Mouse (Mus musculus) forebrain, embryonic 11.5 days (tissue): ENCODE data around the gene Ptcd3. TPM values are rescaled to one million over a fixed set of nuclear protein-coding genes. Genes with fewer than 3 reads are reported as not detected.
A peak's percentile ranks its signal among the peaks of the same experiment; 100 is the strongest.
"Not testable (repeated sequence)": the region's sequence is repeated elsewhere in the genome, so short reads cannot be mapped to it uniquely, and the experiment has no call there.

Experiments
- ATAC-seq: fragments of 200-750 bp; cut with Nextera tagmentation; replicated peaks from 2 replicates; pipeline ENCODE4 v1.8.0; 2017; ENCODE audit warnings: moderate TSS enrichment; ENCODE audit not compliant: low FRiP score
- DNase-seq: peaks from one replicate; pipeline ENCODE4 v3.0.0-alpha.2; 2017; ENCODE audit warnings: low spot score
- H3K27ac ChIP-seq: fragments of 300-500 bp; sonication (generic); 2 replicates; pipeline ENCODE4 v1.5.1; 2014; ENCODE audit warnings: low read depth, low read length
- H3K27me3 ChIP-seq: fragments of 300-500 bp; sonication (generic); 2 replicates; pipeline ENCODE4 v1.6.1; 2014; ENCODE audit warnings: mild to moderate bottlenecking, low read length, mixed read lengths; ENCODE audit not compliant: control insufficient read depth, insufficient read depth
- H3K36me3 ChIP-seq: fragments of 300-500 bp; sonication (generic); 2 replicates; pipeline ENCODE4 v1.6.1; 2014; ENCODE audit warnings: mild to moderate bottlenecking, low read length, moderate library complexity, mixed read lengths; ENCODE audit not compliant: control insufficient read depth, insufficient read depth
- H3K4me1 ChIP-seq: fragments of 300-500 bp; sonication (generic); replicated peaks from 2 replicates; pipeline ENCODE4 v1.6.1; 2014; ENCODE audit warnings: low read length, mixed read lengths; ENCODE audit not compliant: control insufficient read depth, insufficient read depth
- H3K4me2 ChIP-seq: fragments of 300-500 bp; sonication (generic); 2 replicates; pipeline ENCODE4 v1.6.1; 2014; ENCODE audit warnings: low read depth, mild to moderate bottlenecking, low read length, moderate library complexity, mixed read lengths; ENCODE audit not compliant: severe bottlenecking
- H3K4me3 ChIP-seq: fragments of 300-500 bp; sonication (generic); 2 replicates; pipeline ENCODE4 v1.5.1; 2014; ENCODE audit warnings: low read depth, low read length
- H3K9ac ChIP-seq: fragments of 300-500 bp; sonication (generic); 2 replicates; pipeline ENCODE4 v1.6.1; 2014; ENCODE audit warnings: low read length
- H3K9me3 ChIP-seq: fragments of 300-500 bp; sonication (generic); 2 replicates; pipeline ENCODE4 v1.6.1; 2016; ENCODE audit warnings: low read length, mixed read lengths; ENCODE audit not compliant: control insufficient read depth
- WGBS: fragments of 180-500 bp; shearing (Covaris S2); extraction: QIAGEN DNeasy Blood & Tissue Kit; methylation state at CpG from one replicate; pipeline ENCODE4 v1.1.7; 2014; 5-methylcytosine and 5-hydroxymethylcytosine counted together
- polyA plus RNA-seq: library from polyadenylated mRNA; unstranded; fragments of >200 nt; fragmentation: Nextera tagmentation; extraction: Ambion mirVana; gene quantifications from 2 replicates; pipeline ENCODE4 v1.2.1, GENCODE M21; 2014

The Ptcd3 gene
- polyA plus RNA-seq, 1 experiment from 2014 or later: 142 TPM

DNA sequence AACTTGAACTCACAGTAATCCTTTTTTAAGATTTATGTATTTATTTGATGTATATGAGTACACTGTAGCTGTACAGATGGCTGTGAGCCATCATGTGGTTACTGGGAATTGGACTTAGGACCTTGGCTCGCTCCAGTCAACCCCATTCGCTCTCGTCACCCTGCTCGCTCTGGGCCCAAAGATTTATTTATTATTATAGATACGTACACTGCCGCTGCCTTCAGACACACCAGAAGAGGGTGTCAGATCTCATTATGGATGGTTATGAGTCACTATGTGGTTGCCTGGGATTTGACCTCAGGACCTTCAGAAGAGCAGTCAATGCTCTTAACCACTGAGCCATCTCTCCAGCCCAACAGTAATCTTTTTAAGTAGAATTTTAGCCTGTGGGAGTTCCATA is 61.6 kb downstream of the Ptcd3 start:
- 94% methylated on average over 6 of the region's 6 CpGs for WGBS

DNA sequence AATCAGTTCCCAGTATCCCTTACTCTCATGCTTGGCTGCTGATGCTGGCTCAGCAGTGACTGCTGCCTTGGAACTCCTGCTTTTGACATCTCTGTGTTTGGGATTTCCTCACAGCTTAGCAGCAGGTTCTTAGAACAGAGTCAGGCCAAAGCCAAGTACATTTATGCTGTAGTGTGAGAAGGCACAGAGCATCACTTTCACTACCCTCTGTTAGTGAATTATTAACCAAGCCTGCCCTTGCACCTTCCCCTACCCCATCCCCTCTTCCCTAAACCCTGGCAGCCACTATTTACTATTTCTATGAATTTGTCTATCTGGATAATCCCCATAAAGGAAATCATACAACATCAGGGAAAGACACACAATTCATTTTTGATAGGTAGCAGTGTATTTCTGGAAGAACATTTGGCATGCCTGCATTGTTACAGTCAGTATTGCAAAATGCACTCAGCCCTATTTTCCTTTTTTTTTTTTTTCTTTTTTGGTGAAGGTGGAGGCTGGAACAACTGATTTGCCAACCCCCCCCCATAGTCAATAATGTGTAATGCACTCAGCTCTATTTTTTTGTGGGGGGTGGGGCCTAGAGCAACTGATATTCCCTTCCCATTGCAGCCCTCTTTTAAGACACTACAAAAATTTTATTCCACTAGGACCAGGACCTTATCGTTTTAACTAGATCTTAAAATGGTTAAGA is 67.8 kb downstream of the Ptcd3 start:
- DNase-seq: no peak
- Histone ChIP-seq H3K9ac (no peak overlapping the region), H3K9me3 (no peaks in the 10 kb centered on the region), H3K27ac (no peak overlapping the region), H3K4me3 (no peak overlapping the region), H3K36me3 (no peaks in the 10 kb centered on the region), H3K27me3 (no peaks in the 10 kb centered on the region), H3K4me1 (no peaks in the 10 kb centered on the region), H3K4me2 (no peak overlapping the region)
- WGBS: 98% methylated on average over 1 of the region's 1 CpGs
- no peak for ATAC-seq

More for the DNA sequence above, 61.6 kb downstream of the Ptcd3 start:
- H3K4me1 ChIP-seq, H3K4me2 ChIP-seq, H3K4me3 ChIP-seq, H3K36me3 ChIP-seq, DNase-seq, ATAC-seq, H3K27ac ChIP-seq, H3K9me3 ChIP-seq, H3K27me3 ChIP-seq, H3K9ac ChIP-seq: not testable (repeated sequence)

DNA sequence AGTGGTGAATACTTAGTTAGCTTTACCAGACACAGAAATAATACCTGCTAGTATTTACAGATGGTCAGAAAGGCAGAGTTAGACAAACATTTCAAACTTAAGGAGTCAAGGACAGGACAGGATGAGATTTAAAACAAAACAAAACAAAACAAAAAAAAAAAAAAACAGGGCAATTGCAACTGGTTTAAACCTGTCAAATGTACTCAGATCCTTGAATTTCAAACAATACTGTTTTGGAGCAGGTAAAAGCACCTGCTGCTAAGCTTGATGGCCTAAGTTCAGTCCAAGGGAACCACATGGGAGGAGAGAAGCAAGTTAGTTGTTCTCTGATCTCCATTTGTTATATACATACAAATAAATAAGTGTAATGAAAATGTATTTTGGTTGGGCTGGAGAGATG is 68.7 kb downstream of the Ptcd3 start:
- H3K27ac ChIP-seq: no peak overlapping the region
- H3K9ac ChIP-seq: no peak overlapping the region
- no peak overlapping the region for H3K4me3 ChIP-seq
- H3K9me3 ChIP-seq: no peaks in the 10 kb centered on the region
- H3K36me3 ChIP-seq: no peaks in the 10 kb centered on the region
- ATAC-seq (no peak), DNase-seq (no peak)
- H3K4me2 ChIP-seq: no peak overlapping the region
- H3K27me3 ChIP-seq: no peaks in the 10 kb centered on the region
- H3K4me1 ChIP-seq: no peaks in the 10 kb centered on the region

DNA sequence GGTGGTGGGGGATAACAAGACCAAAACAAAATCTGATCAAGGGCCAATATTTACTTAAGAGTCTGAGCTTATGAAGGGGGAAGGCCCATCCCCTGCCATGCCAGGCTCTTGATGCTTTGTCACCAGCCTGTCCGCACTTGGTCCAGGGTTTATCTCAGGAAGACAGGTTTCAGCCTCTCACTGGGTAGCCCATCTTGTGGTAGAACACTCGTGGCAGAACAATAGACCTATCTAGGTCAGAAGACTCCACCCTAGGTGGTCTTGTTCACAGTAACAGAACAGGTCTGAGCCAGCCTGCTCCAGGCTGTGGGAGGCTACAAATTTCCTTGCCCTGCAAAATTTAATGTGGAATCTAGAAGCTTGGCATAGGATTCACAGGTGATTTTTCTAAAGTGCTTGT is 71.7 kb downstream of the Ptcd3 start:
- DNase-seq (no peak), ATAC-seq (no peak)
- Histone ChIP-seq H3K27ac (no peak overlapping the region), H3K9ac (no peak overlapping the region), H3K9me3 (no peaks in the 10 kb centered on the region), H3K36me3 (no peaks in the 10 kb centered on the region; the same call in 1 of the 2 replicates), H3K4me1 (no peaks in the 10 kb centered on the region; the same call in 1 of the 2 replicates), H3K4me3 (no peak overlapping the region), H3K27me3 (no peaks in the 10 kb centered on the region), H3K4me2 (no peak overlapping the region)
- WGBS: 84% methylated on average over 2 of the region's 2 CpGs

DNA sequence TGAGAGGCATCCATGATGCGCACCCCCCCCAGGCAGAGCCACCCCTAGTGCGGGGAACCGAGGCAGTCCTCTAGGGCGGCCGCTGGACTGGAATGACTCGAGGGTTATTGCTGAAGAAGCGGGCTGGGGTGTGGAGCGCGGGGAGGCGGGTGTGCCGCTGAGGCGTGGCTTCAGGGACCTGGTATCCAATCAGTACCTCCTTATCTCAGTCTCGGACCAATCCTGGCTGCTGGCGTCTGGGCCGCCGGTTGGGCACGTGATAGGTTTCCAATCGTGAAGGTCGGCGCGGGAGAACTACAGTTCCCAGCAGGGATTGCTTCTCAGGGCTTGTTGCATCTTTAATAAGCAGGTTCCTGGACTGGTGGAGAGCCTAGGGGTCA is 77.0 kb downstream of the Ptcd3 start:
- H3K9ac ChIP-seq: peak overlapping the region; percentile 88
- H3K4me1 ChIP-seq: no peaks in the 10 kb centered on the region; the same call in 1 of the 2 replicates
- H3K4me2 ChIP-seq: peak overlapping the region; percentile 69
- no peaks in the 10 kb centered on the region; the same call in 1 of the 2 replicates for H3K36me3 ChIP-seq
- 1% methylated on average over 21 of the region's 21 CpGs for WGBS
- ATAC-seq (peak; percentile 99), DNase-seq (peak; percentile 96)
- peak overlapping the region; percentile 89 for H3K4me3 ChIP-seq
- H3K9me3 ChIP-seq: no peaks in the 10 kb centered on the region
- H3K27me3 ChIP-seq: no peaks in the 10 kb centered on the region
- peak overlapping the region; percentile 75 for H3K27ac ChIP-seq

DNA sequence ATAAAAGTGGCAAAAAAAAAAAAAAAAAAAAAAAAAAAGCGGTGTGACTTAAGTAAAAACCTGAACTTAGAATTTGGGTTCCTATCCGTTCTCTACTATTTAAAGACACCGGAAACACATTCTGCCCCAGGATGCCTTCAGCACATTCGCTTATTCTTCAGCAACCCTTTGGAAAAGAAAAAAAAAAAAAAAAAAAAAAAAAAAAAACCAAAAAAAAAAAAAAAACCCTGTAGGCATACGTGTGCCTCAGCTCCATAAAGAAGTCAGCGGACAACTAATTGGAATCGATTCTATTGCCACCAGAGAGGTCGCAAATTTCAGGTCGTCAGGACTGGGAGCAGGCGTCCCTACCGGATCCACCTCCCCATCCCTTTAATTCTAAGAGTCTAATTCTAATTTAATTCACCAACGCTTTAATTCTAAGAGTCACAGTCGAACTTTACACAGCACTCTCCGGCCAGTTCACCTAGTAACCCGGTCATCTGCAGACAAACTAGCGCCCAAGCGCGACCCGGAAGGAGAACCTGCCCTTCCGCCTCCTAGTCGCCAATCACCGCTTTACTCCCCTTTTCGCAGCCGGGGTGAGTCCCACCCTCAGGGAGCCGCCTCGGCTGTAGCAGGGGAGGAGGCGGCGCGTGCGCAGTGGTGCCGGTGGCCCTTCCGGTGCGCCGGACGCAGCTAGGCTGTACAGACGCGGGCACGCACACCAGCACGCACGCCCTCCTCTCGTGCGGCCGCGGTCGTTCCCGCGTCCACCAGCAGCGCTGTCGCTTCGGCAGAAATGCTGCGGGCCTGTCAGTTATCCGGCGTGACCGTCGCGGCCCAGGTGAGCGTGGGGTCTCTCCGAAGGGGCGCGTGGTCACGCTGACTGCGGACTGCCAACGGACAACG is 77.6 kb downstream of the Ptcd3 start, which contains the start of gene Immt:
Gene Immt (plus strand): TSS at position 642 of the 891 bp plus-strand sequence.
- Histone ChIP-seq H3K9ac (peak within 1 kb of the TSS; percentile 88), H3K4me2 (peak within 1 kb of the TSS; percentile 69), H3K4me1 (no peaks in the 10 kb centered on the region; the same call in 1 of the 2 replicates), H3K9me3 (no peaks in the 10 kb centered on the region), H3K27ac (peak within 1 kb of the TSS; percentile 75), H3K27me3 (no peaks in the 10 kb centered on the region; the same call in 1 of the 2 replicates), H3K36me3 (no peaks in the 10 kb centered on the region; the same call in 1 of the 2 replicates), H3K4me3 (peak within 1 kb of the TSS; percentile 89)
- DNase-seq (peak; percentile 98), ATAC-seq (peak; percentile 99)
- whole genome bisulfite sequencing: under 1% methylated on average over 64 of the region's 64 CpGs

Other genes with a start within 250 kb of the Ptcd3 start
- 44.7 and 47.3 TPM in 2 replicates for gene Reep1, start 201.2 kb downstream of the Ptcd3 start, polyA plus RNA-seq
- 56.5 and 59.4 TPM in 2 replicates for gene Mrpl35, start 81.8 kb downstream of the Ptcd3 start, polyA plus RNA-seq
- 201 and 211 TPM in 2 replicates for gene Immt, start 77.4 kb downstream of the Ptcd3 start, polyA plus RNA-seq
- gene Polr1a, start 303 bp upstream of the Ptcd3 start, polyA plus RNA-seq: 32.9 and 38.5 TPM in 2 replicates
- gene St3gal5, start 188.8 kb upstream of the Ptcd3 start, polyA plus RNA-seq: 40.4 and 43.3 TPM in 2 replicates